Mouse (Mus musculus) heart, embryonic 14.5 days (tissue): ENCODE measurements around the gene Ell2. TPM values are rescaled to one million over a fixed set of nuclear protein-coding genes. Genes with fewer than 3 reads are reported as not detected.

ENCODE experiments used
- ATAC-seq: fragments of 200-750 bp; cut with Nextera tagmentation; 2 replicates; pipeline ENCODE4 v1.8.0; 2017; ENCODE audit warnings: low read depth, moderate TSS enrichment; ENCODE audit not compliant: insufficient number of reproducible peaks, insufficient read depth, low FRiP score
- H3K27ac ChIP-seq, 2 experiments: fragments of 200-500 bp in 1 of 2; fragments of 300-500 bp in 1 of 2; sonication (generic) in 1 of 2; replicated peaks in 1 of 2; 2 replicates each; pipeline ENCODE4 v1.5.1; 2012 to 2014; ENCODE audit warnings: low read depth in 2 of 2, low read length in 2 of 2, control low read depth in 1 of 2, mild to moderate bottlenecking in 1 of 2, mixed read lengths in 1 of 2; ENCODE audit not compliant: control insufficient read depth in 1 of 2, insufficient read depth in 1 of 2
- H3K27me3 ChIP-seq: fragments of 300-500 bp; sonication (generic); 2 replicates; pipeline ENCODE4 v1.6.1; 2014; ENCODE audit warnings: mild to moderate bottlenecking, low read length, control low read depth; ENCODE audit not compliant: control insufficient read depth, insufficient read depth
- H3K36me3 ChIP-seq: fragments of 300-500 bp; sonication (generic); 2 replicates; pipeline ENCODE4 v1.6.1; 2014; ENCODE audit warnings: mild to moderate bottlenecking, control low read depth, low read length, mixed read lengths; ENCODE audit not compliant: control insufficient read depth, insufficient read depth
- H3K4me1 ChIP-seq, 2 experiments: fragments of 200-500 bp in 1 of 2; fragments of 300-500 bp in 1 of 2; sonication (generic) in 1 of 2; 2 replicates each; pipeline ENCODE4 v1.6.1; 2012 to 2014; ENCODE audit warnings: low read length in 2 of 2, control low read depth in 1 of 2, mixed read lengths in 1 of 2; ENCODE audit not compliant: control insufficient read depth in 2 of 2, insufficient read depth in 2 of 2
- H3K4me2 ChIP-seq: fragments of 300-500 bp; sonication (generic); 2 replicates; pipeline ENCODE4 v1.6.1; 2014; ENCODE audit warnings: mild to moderate bottlenecking, low read length
- H3K4me3 ChIP-seq, 2 experiments: fragments of 200-500 bp in 1 of 2; fragments of 300-500 bp in 1 of 2; sonication (generic) in 1 of 2; 2 replicates each; pipeline ENCODE4 v1.5.1; 2012 to 2014; ENCODE audit warnings: low read length in 2 of 2, mild to moderate bottlenecking in 2 of 2, control low read depth in 1 of 2, low read depth in 1 of 2, moderate library complexity in 1 of 2; ENCODE audit not compliant: control insufficient read depth in 1 of 2, insufficient read depth in 1 of 2
- H3K9ac ChIP-seq: fragments of 300-500 bp; sonication (generic); 2 replicates; pipeline ENCODE4 v1.6.1; 2014; ENCODE audit warnings: mild to moderate bottlenecking, low read length
- H3K9me3 ChIP-seq: fragments of 300-500 bp; sonication (generic); 2 replicates; pipeline ENCODE4 v1.6.1; 2016; ENCODE audit warnings: low read length, control low read depth; ENCODE audit not compliant: control insufficient read depth
- WGBS: fragments of 180-500 bp; shearing (Covaris S2); extraction: QIAGEN DNeasy Blood & Tissue Kit; methylation state at CpG from one replicate; pipeline ENCODE4 v1.1.7; 2014; 5-methylcytosine and 5-hydroxymethylcytosine counted together
- polyA plus RNA-seq: library from polyadenylated mRNA; unstranded; fragments of >200 nt; fragmentation: Nextera tagmentation; extraction: Ambion mirVana; gene quantifications from 2 replicates; pipeline ENCODE4 v1.2.1, GENCODE M21; 2014

Ell2 gene
- polyA plus RNA-seq, 1 experiment from 2014 or later: 3.6 TPM

DNA sequence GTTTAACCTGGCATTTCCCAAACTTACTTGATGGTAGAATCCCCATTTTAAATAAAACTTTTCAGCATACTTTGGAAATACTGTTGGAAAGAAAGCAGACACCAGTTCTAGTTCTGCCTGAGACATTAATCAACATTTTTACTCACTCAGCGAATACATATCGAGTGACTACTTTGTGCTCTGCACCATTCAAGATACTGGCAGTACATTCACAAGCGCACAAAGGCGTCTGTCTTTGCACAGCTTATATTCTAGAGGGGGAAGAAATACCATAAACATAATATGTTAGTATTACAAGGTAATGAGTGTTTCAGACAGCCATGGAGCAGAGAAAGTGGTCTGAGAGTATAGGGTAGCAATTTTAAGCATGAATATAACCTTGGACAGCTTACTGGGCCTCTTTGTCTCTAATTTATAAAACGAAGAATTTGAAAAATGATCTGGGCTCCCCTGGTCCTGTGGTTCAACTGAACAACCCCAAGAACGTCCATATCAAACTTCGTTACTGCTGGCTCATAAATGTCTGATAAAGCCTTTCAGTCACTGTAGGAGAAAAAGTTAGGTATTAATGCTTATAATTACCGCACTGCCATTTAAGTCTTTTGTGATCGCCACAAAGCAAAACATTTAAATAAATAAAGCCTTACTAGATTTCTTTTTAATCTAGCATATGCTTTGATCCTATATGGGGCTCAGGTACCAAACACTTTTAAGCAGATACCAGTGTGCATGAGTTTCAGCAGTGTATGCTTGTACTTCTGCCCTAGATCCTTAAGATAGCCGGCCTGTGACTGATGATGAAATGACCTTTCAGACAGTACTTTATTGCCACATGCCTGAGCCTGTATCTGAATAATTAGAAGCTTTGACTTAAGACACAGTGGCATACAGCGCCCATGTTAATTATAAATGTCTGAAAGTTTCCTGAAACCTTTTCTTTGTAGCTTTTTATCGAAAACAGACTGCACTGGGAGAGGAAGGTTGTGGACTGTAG, 35.5 kb downstream of the Ell2 start:
- WGBS: 79% methylated on average over 12 of the region's 12 CpGs
- no peak overlapping the region for H3K4me3 ChIP-seq
- no peak overlapping the region for H3K27ac ChIP-seq
- no peaks in the 10 kb centered on the region for H3K27me3 ChIP-seq
- H3K9ac ChIP-seq: no peak overlapping the region
- H3K4me1 ChIP-seq: peaks cover 3 to 17% of the 10 kb centered on the region in 2 experiments
- ATAC-seq: no peak
- no peaks in the 10 kb centered on the region for H3K36me3 ChIP-seq
- H3K9me3 ChIP-seq: no peaks in the 10 kb centered on the region
- no peak overlapping the region for H3K4me2 ChIP-seq

GRCm38 (mm10) chr13:75742970-75743369, 36.4 kb downstream of the Ell2 start:
- H3K27me3 ChIP-seq: no peaks in the 10 kb centered on the region
- ATAC-seq: no peak
- no peak overlapping the region for H3K4me2 ChIP-seq
- no peak overlapping the region for H3K4me3 ChIP-seq
- peaks cover 2 to 17% of the 10 kb centered on the region in 2 experiments for H3K4me1 ChIP-seq
- no peaks in the 10 kb centered on the region for H3K36me3 ChIP-seq
- WGBS: 69% methylated on average over 3 of the region's 3 CpGs
- no peak overlapping the region for H3K9ac ChIP-seq
- H3K27ac ChIP-seq: no peak overlapping the region
- H3K9me3 ChIP-seq: no peaks in the 10 kb centered on the region

DNA sequence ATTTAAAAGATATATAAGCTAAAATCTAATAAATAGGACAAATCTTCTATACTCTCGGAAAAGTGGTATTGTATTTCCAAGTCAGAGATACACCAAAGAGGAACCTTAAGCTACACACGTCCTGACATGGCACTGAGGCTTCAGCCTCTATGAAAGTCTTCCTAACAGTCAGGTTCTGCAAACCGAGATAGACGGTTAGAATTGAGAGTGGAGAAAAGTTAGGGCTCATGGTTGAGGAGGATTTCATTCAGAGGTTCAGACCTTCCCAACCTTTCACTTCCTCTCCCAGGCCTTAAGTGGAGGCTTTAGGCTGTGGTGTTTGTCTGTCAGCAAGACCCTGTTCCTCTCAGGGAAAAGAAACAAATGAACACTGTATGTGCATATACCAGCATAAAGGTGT, 37.5 kb downstream of the Ell2 start:
- 80% methylated on average over 4 of the region's 4 CpGs for WGBS
- H3K4me2 ChIP-seq: no peak overlapping the region

DNA sequence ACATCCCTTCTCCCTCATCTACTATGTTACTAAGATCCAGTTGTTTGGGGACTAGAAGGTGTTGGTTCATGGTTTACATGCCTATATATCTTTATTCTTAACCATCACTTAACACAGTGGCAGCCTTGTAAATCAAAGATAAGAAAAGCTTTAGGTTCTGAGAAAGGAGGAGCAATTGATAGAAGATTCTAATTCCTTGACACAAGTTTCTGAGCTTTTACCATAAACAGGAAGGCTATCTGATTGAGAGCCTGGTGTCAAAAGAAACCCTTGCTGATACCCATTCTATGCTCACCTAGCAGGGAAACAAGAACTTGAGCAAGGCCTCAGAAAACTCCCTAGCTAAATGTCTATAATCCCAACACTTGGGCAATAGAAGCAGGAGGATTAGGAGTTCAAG, 38.8 kb downstream of the Ell2 start:
- Histone ChIP-seq H3K9ac (no peak overlapping the region), H3K4me3 (no peak overlapping the region), H3K27me3 (no peaks in the 10 kb centered on the region), H3K9me3 (no peaks in the 10 kb centered on the region), H3K27ac (no peak overlapping the region), H3K4me1 (0 out of 4 replicates have a peak, but pooled peaks cover 0 to 3% of the 10 kb centered on the region in 2 experiments), H3K36me3 (no peaks in the 10 kb centered on the region), H3K4me2 (no peak overlapping the region)
- no peak for ATAC-seq

More for the DNA sequence above, 37.5 kb downstream of the Ell2 start:
- ATAC-seq: no peak
- Histone ChIP-seq H3K27ac (no peak overlapping the region), H3K27me3 (no peaks in the 10 kb centered on the region), H3K9ac (no peak overlapping the region), H3K9me3 (no peaks in the 10 kb centered on the region), H3K36me3 (no peaks in the 10 kb centered on the region), H3K4me3 (no peak overlapping the region), H3K4me1 (peaks cover 0 to 6% of the 10 kb centered on the region in 2 experiments; a peak in 1 of 4 replicates)

GRCm38 (mm10) chr13:75747265-75747664, 40.7 kb downstream of the Ell2 start:
- 75% methylated on average over 3 of the region's 3 CpGs for WGBS
- H3K4me1 ChIP-seq: peaks cover 0 to 4% of the 10 kb centered on the region in 2 experiments; a peak in 2 of 4 replicates
- H3K27ac ChIP-seq: no peak overlapping the region
- H3K4me3 ChIP-seq: no peak overlapping the region
- H3K36me3 ChIP-seq: no peaks in the 10 kb centered on the region
- H3K27me3 ChIP-seq: no peaks in the 10 kb centered on the region
- no peaks in the 10 kb centered on the region for H3K9me3 ChIP-seq
- no peak for ATAC-seq
- no peak overlapping the region for H3K4me2 ChIP-seq
- H3K9ac ChIP-seq: no peak overlapping the region

- no peaks in the 10 kb centered on the region for H3K27me3 ChIP-seq
- no peak overlapping the region for H3K4me2 ChIP-seq
- H3K9ac ChIP-seq: no peak overlapping the region
- H3K4me3 ChIP-seq: no peak overlapping the region
- ATAC-seq: no peak
- no peak overlapping the region for H3K27ac ChIP-seq
- 93% methylated on average over 7 of the region's 7 CpGs for WGBS
- no peaks in the 10 kb centered on the region for H3K9me3 ChIP-seq
- no peaks in the 10 kb centered on the region for H3K36me3 ChIP-seq
- peaks cover 0 to 11% of the 10 kb centered on the region in 2 experiments; a peak in 2 of 4 replicates for H3K4me1 ChIP-seq
These were observed 42.1 kb downstream of the Ell2 start for GRCm38 (mm10) chr13:75748685-75749084.

- Histone ChIP-seq H3K27ac (no peak overlapping the region), H3K9me3 (no peaks in the 10 kb centered on the region), H3K4me2 (no peak overlapping the region), H3K4me3 (no peak overlapping the region), H3K9ac (no peak overlapping the region), H3K27me3 (no peaks in the 10 kb centered on the region), H3K36me3 (no peaks in the 10 kb centered on the region), H3K4me1 (peaks cover 0 to 11% of the 10 kb centered on the region in 2 experiments; a peak in 2 of 4 replicates)
- 72% methylated on average over 2 of the region's 2 CpGs for WGBS
- no peak for ATAC-seq
These were observed 44.2 kb downstream of the Ell2 start for GRCm38 (mm10) chr13:75750785-75751184.
